Mouse (Mus musculus) right cerebral cortex, postnatal 10 days (tissue): ENCODE measurements at regions not wholly inside any gene's neighbourhood (a gene's known extent, or its start where the extent isn't known, plus 50 kb on each side); places are given as distances from the start of the nearest gene placed in this dataset.
A peak's percentile ranks its signal among the peaks of the same experiment; 100 is the strongest.

Experiments
- DNase-seq, 2 experiments: peaks; one replicate each; pipeline ENCODE4 v3.0.0; 2021; ENCODE audit warnings: low spot score in 2 of 2

- DNase-seq: no peak
Observed at GRCm38 (mm10) chr7:129914871-129915270, 323.2 kb downstream of the Wdr11 start.

- no peak for DNase-seq
Observed at GRCm38 (mm10) chr7:129918240-129919200, 326.9 kb downstream of the Wdr11 start.

GRCm38 (mm10) chr7:129922291-129922690 lies 330.6 kb downstream of the Wdr11 start:
- DNase-seq: no peak

- no peak for DNase-seq
Observed at GRCm38 (mm10) chr7:129936731-129937130, 345.1 kb downstream of the Wdr11 start.

GRCm38 (mm10) chr7:129937715-129938114 lies 346.1 kb downstream of the Wdr11 start:
- DNase-seq: no peak

GRCm38 (mm10) chr7:129938141-129938540 lies 346.5 kb downstream of the Wdr11 start:
- no peak for DNase-seq

GRCm38 (mm10) chr7:129939266-129939665 lies 347.6 kb downstream of the Wdr11 start:
- no peak for DNase-seq

- no peak for DNase-seq
Observed at GRCm38 (mm10) chr7:129941311-129942029, 349.8 kb downstream of the Wdr11 start.

- DNase-seq: no peak
Observed at GRCm38 (mm10) chr7:129948613-129949110, 357.0 kb downstream of the Wdr11 start.

GRCm38 (mm10) chr7:129950456-129950855 lies 358.8 kb downstream of the Wdr11 start:
- DNase-seq: no peak

GRCm38 (mm10) chr7:129958379-129958778 lies 366.7 kb downstream of the Wdr11 start:
- DNase-seq: no peak

- DNase-seq: no peak
Observed at GRCm38 (mm10) chr7:129962575-129962974, 370.9 kb downstream of the Wdr11 start.

GRCm38 (mm10) chr7:129964192-129964591 lies 372.5 kb downstream of the Wdr11 start:
- no peak for DNase-seq

- DNase-seq: no peak
Observed at GRCm38 (mm10) chr7:129965281-129966051, 373.8 kb downstream of the Wdr11 start.

GRCm38 (mm10) chr7:129966771-129967170 lies 375.1 kb downstream of the Wdr11 start:
- DNase-seq: peak; percentile 68 to 75

GRCm38 (mm10) chr7:129970201-129970600 lies 378.5 kb downstream of the Wdr11 start:
- no peak for DNase-seq

- no peak for DNase-seq
Observed at GRCm38 (mm10) chr7:129974206-129974605, 382.5 kb downstream of the Wdr11 start.

- DNase-seq: no peak
Observed at GRCm38 (mm10) chr7:129974837-129975236, 383.2 kb downstream of the Wdr11 start.

- peak in 1 of 2 experiments; percentile 31 for DNase-seq
Observed at GRCm38 (mm10) chr7:129975781-129976514, 384.3 kb downstream of the Wdr11 start.

GRCm38 (mm10) chr7:129978576-129978975 lies 386.9 kb downstream of the Wdr11 start:
- DNase-seq: no peak

- DNase-seq: no peak
Observed at GRCm38 (mm10) chr7:129979337-129979736, 387.7 kb downstream of the Wdr11 start.
